Comparison of ENCODE assay signal across 15 mouse cellular contexts in genomic region chr13:8333589-8334455, GRCm38 (mm10).
DNase-seq lines count a peak whose midpoint lies in the region; ATAC-seq and TF ChIP-seq lines count a peak whose summit lies in the region.
"Had no signal": no experiment of that assay in that cellular context is flagged by ENCODE, and none has a peak within 500 bp of the region (broad histone marks: within the 10 kb centered on the region; RNA-seq: fewer than 3 reads in every experiment).

No protein-coding gene starts in this region.

- H3K4me1 ChIP-seq in forebrain, embryonic 10.5 days: peaks cover 26% of the 10 kb centered on the region
- peaks cover 22% of the 10 kb centered on the region for H3K4me1 ChIP-seq in midbrain, embryonic 10.5 days
- peaks cover 20% of the 10 kb centered on the region for H3K4me1 ChIP-seq in neural tube, embryonic 14.5 days (ENCODE audit: control insufficient read depth, insufficient read depth, low read length)
- H3K4me1 ChIP-seq: heart, embryonic 10.5 days had no signal

- intact Hi-C loops in heart, postnatal 10 days (cut with DNase I): no loop called here
- intact Hi-C loops in left cerebral cortex, adult 2 months (cut with DNase I): no loop called here

- 21% methylated on average over 7 of the region's 7 CpGs for WGBS in forebrain, embryonic 10.5 days
- 25% methylated on average over 7 of the region's 7 CpGs for WGBS in midbrain, embryonic 10.5 days
- 13% methylated on average over 7 of the region's 7 CpGs for WGBS in neural tube, embryonic 14.5 days

- H3K9ac ChIP-seq in neural tube, embryonic 14.5 days (replicated peaks; ENCODE audit: low read depth, low read length): no peak overlapping the region

- H3K4me3 ChIP-seq in forebrain, embryonic 10.5 days: no peak overlapping the region
- H3K4me3 ChIP-seq in midbrain, embryonic 10.5 days: peak overlapping the region; percentile 18; the same call in 1 of the 2 replicates
- no peak overlapping the region for H3K4me3 ChIP-seq in neural tube, embryonic 14.5 days (ENCODE audit: low read depth, low read length)
- H3K4me3 ChIP-seq in left cerebral cortex, adult 2 months: no peak overlapping the region
- H3K4me3 ChIP-seq: heart, embryonic 10.5 days had no signal

- H3K27me3 ChIP-seq in forebrain, embryonic 10.5 days (ENCODE audit: poor library complexity, severe bottlenecking): peaks cover 75% of the 10 kb centered on the region
- peaks cover 42% of the 10 kb centered on the region for H3K27me3 ChIP-seq in midbrain, embryonic 10.5 days (ENCODE audit: low read depth, poor library complexity, severe bottlenecking)
- H3K27me3 ChIP-seq in neural tube, embryonic 14.5 days (ENCODE audit: control insufficient read depth, insufficient read depth, low read length): no peaks in the 10 kb centered on the region

- H3K36me3 ChIP-seq in forebrain, embryonic 10.5 days (replicated peaks): no peaks in the 10 kb centered on the region
- no peaks in the 10 kb centered on the region for H3K36me3 ChIP-seq in midbrain, embryonic 10.5 days
- no peaks in the 10 kb centered on the region for H3K36me3 ChIP-seq in neural tube, embryonic 14.5 days (ENCODE audit: control insufficient read depth, insufficient read depth, low read length)
- H3K36me3 ChIP-seq: heart, embryonic 10.5 days had no signal

- ATAC-seq in neural tube, embryonic 14.5 days (ENCODE audit: low read depth): peak; percentile 70

- no peak overlapping the region for H3K27ac ChIP-seq in forebrain, embryonic 10.5 days
- peak overlapping the region; percentile 42; the same call in 1 of the 2 replicates for H3K27ac ChIP-seq in midbrain, embryonic 10.5 days (replicated peaks)
- H3K27ac ChIP-seq in neural tube, embryonic 14.5 days (ENCODE audit: low read depth, low read length): peak overlapping the region; percentile 52; the same call in 1 of the 2 replicates
- H3K27ac ChIP-seq in left cerebral cortex, adult 2 months: no peak overlapping the region
- H3K27ac ChIP-seq: heart, embryonic 10.5 days had no signal

- peak; percentile 31 for DNase-seq in forebrain, embryonic 10.5 days (ENCODE audit: extremely low spot score, low spot score)
- peak; percentile 17 for DNase-seq in forelimb bud, embryonic 11.5 days (ENCODE audit: low read depth, low spot score)
- peak; percentile 22 for DNase-seq in midbrain, embryonic 10.5 days (ENCODE audit: low spot score)
- DNase-seq in lung, postnatal 25 days (ENCODE audit: low spot score): no peak
- no peak for DNase-seq in cerebellum, postnatal 25 days
- no peak for DNase-seq in heart, postnatal 10 days
- no peak for DNase-seq in left cerebral cortex, adult 2 months (ENCODE audit: extremely low spot score in 1 of 2, low spot score in 2 of 2)
- DNase-seq: adrenal gland, postnatal 36 days; gastrocnemius, postnatal 10 days; heart, postnatal 4 days; kidney, adult 8-10 months; liver; thymus, adult 18-20 months had no signal

- H3K4me2 ChIP-seq in neural tube, embryonic 14.5 days (ENCODE audit: low read depth, low read length): peak overlapping the region; percentile 7; the same call in 1 of the 2 replicates

- no peaks in the 10 kb centered on the region for H3K9me3 ChIP-seq in forebrain, embryonic 10.5 days
- H3K9me3 ChIP-seq in midbrain, embryonic 10.5 days (replicated peaks): no peaks in the 10 kb centered on the region
- H3K9me3 ChIP-seq in neural tube, embryonic 14.5 days (ENCODE audit: control insufficient read depth, low read length): no peaks in the 10 kb centered on the region
- H3K9me3 ChIP-seq: heart, embryonic 10.5 days had no signal

- no peak for TF ChIP-seq CTCF in left cerebral cortex, adult 2 months (IDR thresholded peaks at IDR 0.05)

Comparison
In these comparisons a context has a peak if more than half of its experiments do, and no peak if none do; other contexts are left out.
1. DNase-seq: peak in forebrain, embryonic 10.5 days (single experiment), forelimb bud, embryonic 11.5 days (single experiment) and midbrain, embryonic 10.5 days (single experiment); none in lung, postnatal 25 days (single experiment), cerebellum, postnatal 25 days (0 of 2), heart, postnatal 10 days (0 of 2) and left cerebral cortex, adult 2 months (0 of 2).
2. H3K27ac ChIP-seq: peak in midbrain, embryonic 10.5 days (single experiment) and neural tube, embryonic 14.5 days (single experiment); none in forebrain, embryonic 10.5 days (single experiment) and left cerebral cortex, adult 2 months (single experiment).